ENCODE assay signal across 8 mouse cellular contexts in the genomic region with DNA sequence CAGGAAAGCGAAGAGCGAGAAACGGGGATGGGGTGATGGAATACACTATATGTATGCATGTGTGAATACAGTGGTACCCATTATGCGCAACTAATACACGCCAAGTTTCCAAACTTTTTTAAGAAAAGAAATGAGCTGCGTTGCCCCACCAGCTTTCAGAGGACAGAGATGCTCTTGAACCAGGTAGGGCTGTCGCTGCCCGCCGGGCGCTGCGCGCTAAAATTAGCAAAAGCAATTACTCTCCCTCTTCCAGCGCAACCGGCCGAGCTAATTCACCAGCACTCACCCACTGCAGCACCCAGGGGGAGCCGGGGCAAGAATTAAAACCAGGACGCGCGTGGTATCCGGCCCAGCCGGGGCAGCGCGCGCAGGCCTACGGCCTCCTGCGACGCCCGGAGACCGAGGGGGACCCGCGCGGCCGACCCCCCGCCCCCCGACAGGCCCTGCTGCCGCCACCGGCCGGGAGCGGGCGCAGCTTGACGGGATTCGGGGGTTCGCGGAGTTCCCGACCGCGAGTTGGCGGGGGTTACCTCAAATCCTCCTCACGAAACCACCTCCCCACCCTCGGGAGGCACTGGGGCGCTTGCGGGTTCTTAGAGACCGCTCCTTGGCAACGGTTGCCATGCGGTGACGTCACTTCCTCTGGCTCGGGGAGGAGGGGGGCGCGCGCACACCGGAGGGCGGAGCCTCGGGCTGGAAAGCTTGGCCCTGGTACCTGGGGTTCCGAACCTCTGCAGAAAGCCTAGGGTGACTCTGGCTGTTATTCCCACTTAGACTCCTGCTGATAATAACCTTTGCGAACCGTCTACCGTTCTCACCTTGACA. TPM values are rescaled to one million over a fixed set of nuclear protein-coding genes. Genes with fewer than 3 reads are reported as not detected.
DNase-seq lines count a peak whose midpoint lies in the region; ATAC-seq lines count a peak whose summit lies in the region.

A gene (minus strand): TSS at position 611 of the 825 bp plus-strand sequence.

- no peaks in the 10 kb centered on the region for H3K4me1 ChIP-seq in hindbrain, embryonic 11.5 days (replicated peaks; ENCODE audit: control insufficient read depth, insufficient read depth, low read length)

- H3K36me3 ChIP-seq in hindbrain, embryonic 11.5 days (ENCODE audit: control insufficient read depth, insufficient read depth, low read length): no peaks in the 10 kb centered on the region

- H3K9ac ChIP-seq in hindbrain, embryonic 11.5 days (ENCODE audit: low read depth, low read length): peak within 1 kb of the TSS; percentile 89

- WGBS in hindbrain, embryonic 11.5 days: 3% methylated on average over 62 of the region's 67 CpGs

- peak within 1 kb of the TSS; percentile 89 for H3K4me3 ChIP-seq in hindbrain, embryonic 11.5 days (ENCODE audit: low read depth, low read length)

- peak within 1 kb of the TSS; percentile 53 for H3K4me2 ChIP-seq in hindbrain, embryonic 11.5 days (replicated peaks; ENCODE audit: low read depth, low read length)

- peak; percentile 77 for ATAC-seq in frontal cortex, adult (ENCODE audit: low TSS enrichment)
- peak; percentile 93 for ATAC-seq in hindbrain, embryonic 11.5 days (ENCODE audit: low FRiP score)

- DNase-seq in MEL-GATA-1-ER (ENCODE audit: extremely low read depth, low read depth): peak; percentile 75
- DNase-seq in cerebellum, adult 8-10 months: peak; percentile 97
- peak; percentile 98 for DNase-seq in hindbrain, embryonic 11.5 days (ENCODE audit: low spot score)
- DNase-seq in layer of hippocampus, postnatal 10 days (ENCODE audit: low spot score in 2 of 2): peak; percentile 99
- peak; percentile 97 for DNase-seq in lung, postnatal 10 days
- DNase-seq in ovary, postnatal 36 days (ENCODE audit: low spot score): peak; percentile 93
- DNase-seq in thymus, postnatal 25 days: peak; percentile 97

- no peaks in the 10 kb centered on the region for H3K27me3 ChIP-seq in hindbrain, embryonic 11.5 days (ENCODE audit: control insufficient read depth, insufficient read depth, low read length)

- no peaks in the 10 kb centered on the region for H3K9me3 ChIP-seq in hindbrain, embryonic 11.5 days (ENCODE audit: control insufficient read depth, low read length)

- H3K27ac ChIP-seq in hindbrain, embryonic 11.5 days (ENCODE audit: low read depth, low read length): peak within 1 kb of the TSS; percentile 67

RNA-seq across cellular contexts. Expression of the gene that starts here (rescaled TPM):
- 46.1 and 49.1 TPM in 2 replicates for polyA plus RNA-seq in hindbrain, embryonic 11.5 days (2014; fragmentation: Nextera tagmentation; extraction: Ambion mirVana)
- total RNA-seq in layer of hippocampus, postnatal 10 days (2021): 10 to 100 TPM; 28.7 to 29.9 TPM

Comparison
In these comparisons a context has a peak if more than half of its experiments do, and no peak if none do; other contexts are left out.
1. Peak in every context shown above with its lines: DNase-seq, ATAC-seq, H3K4me3 ChIP-seq and H3K27ac ChIP-seq.